Mouse (Mus musculus) liver, adult 2 months (tissue): ENCODE measurements at regions not wholly inside any gene's neighbourhood (a gene's known extent, or its start where the extent isn't known, plus 50 kb on each side); places are given as distances from the start of the nearest gene placed in this dataset.

ENCODE experiments used
- CTCF ChIP-seq: fragments of 200-500 bp; IDR thresholded peaks from 2 replicates; pipeline ENCODE4 v1.5.1; 2011; ENCODE audit warnings: low read depth, low read length, control low read depth
- POLR2A ChIP-seq: fragments of 200-500 bp; IDR thresholded peaks from 2 replicates; pipeline ENCODE4 v1.6.1; 2011; ENCODE audit warnings: low read length, control low read depth; ENCODE audit not compliant: insufficient read depth; ENCODE audit errors: extremely low read depth

GRCm38 (mm10) chr3:148683181-148683580 lies 307.2 kb downstream of the Adgrl2 start:
- no peak for TF ChIP-seq CTCF
- TF ChIP-seq POLR2A, result no peak
